Mouse (Mus musculus) intestine, postnatal 0 days (tissue): ENCODE results near the gene Ovol3. TPM values are rescaled to one million over a fixed set of nuclear protein-coding genes. Genes with fewer than 3 reads are reported as not detected.
A peak's percentile ranks its signal among the peaks of the same experiment; 100 is the strongest.

Experiments
- ATAC-seq: fragments of 200-750 bp; cut with Nextera tagmentation; 2 replicates; pipeline ENCODE4 v1.8.0; 2017; ENCODE audit warnings: mild to moderate bottlenecking, moderate TSS enrichment, moderate library complexity
- H3K27ac ChIP-seq: fragments of 300-500 bp; sonication (generic); 2 replicates; pipeline ENCODE4 v1.5.1; 2014; ENCODE audit warnings: mild to moderate bottlenecking, low read depth, low read length, moderate library complexity
- H3K27me3 ChIP-seq: fragments of 300-500 bp; sonication (generic); replicated peaks from 2 replicates; pipeline ENCODE4 v1.6.1; 2014; ENCODE audit warnings: low read length, mixed read lengths; ENCODE audit not compliant: control insufficient read depth, insufficient read depth
- H3K36me3 ChIP-seq: fragments of 300-500 bp; sonication (generic); 2 replicates; pipeline ENCODE4 v1.6.1; 2014; ENCODE audit warnings: mild to moderate bottlenecking, moderate library complexity; ENCODE audit not compliant: control insufficient read depth, insufficient read depth
- H3K4me1 ChIP-seq: fragments of 300-500 bp; sonication (generic); replicated peaks from 2 replicates; pipeline ENCODE4 v1.6.1; 2014; ENCODE audit warnings: antibody characterized with exemption, low read length, mixed read lengths; ENCODE audit not compliant: control insufficient read depth, insufficient read depth
- H3K4me2 ChIP-seq: fragments of 300-500 bp; sonication (generic); replicated peaks from 2 replicates; pipeline ENCODE4 v1.6.1; 2014; ENCODE audit warnings: low read depth, mild to moderate bottlenecking, moderate library complexity
- H3K4me3 ChIP-seq: fragments of 300-500 bp; sonication (generic); 2 replicates; pipeline ENCODE4 v1.5.1; 2014; ENCODE audit warnings: low read depth, low read length
- H3K9ac ChIP-seq: fragments of 300-500 bp; sonication (generic); 2 replicates; pipeline ENCODE4 v1.6.1; 2014; ENCODE audit warnings: mild to moderate bottlenecking, low read depth, low read length
- H3K9me3 ChIP-seq: fragments of 300-500 bp; sonication (generic); 2 replicates; pipeline ENCODE4 v1.6.1; 2016; ENCODE audit warnings: mixed run types; ENCODE audit not compliant: control insufficient read depth
- CTCF ChIP-seq: sonication (generic); IDR thresholded peaks from 2 replicates; pipeline ENCODE4 v1.5.1; 2016; ENCODE audit warnings: low read depth, mild to moderate bottlenecking, control low read depth, antibody characterized with exemption, moderate library complexity
- WGBS: fragments of 180-500 bp; shearing (Covaris S2); extraction: QIAGEN DNeasy Blood & Tissue Kit; methylation state at CpG from one replicate; pipeline ENCODE4 v1.1.7; 2014; 5-methylcytosine and 5-hydroxymethylcytosine counted together
- polyA plus RNA-seq: library from polyadenylated mRNA; unstranded; fragments of >200 nt; fragmentation: Nextera tagmentation; extraction: Ambion mirVana; gene quantifications from 2 replicates; pipeline ENCODE4 v1.2.1, GENCODE M21; 2015

Ovol3 gene
- polyA plus RNA-seq: not detected in 2 replicates

GRCm38 (mm10) chr7:30235625-30236024 is at the start of gene Ovol3:
TSS of gene Ovol3 (minus strand) at chr7:30235725.
- Histone ChIP-seq H3K4me1 (no peaks in the 10 kb centered on the region; the same call in 1 of the 2 replicates), H3K9me3 (no peaks in the 10 kb centered on the region), H3K36me3 (peaks cover 14% of the 10 kb centered on the region; the same call in 1 of the 2 replicates), H3K4me2 (no peak within 1 kb of the TSS), H3K4me3 (no peak within 1 kb of the TSS), H3K9ac (no peak within 1 kb of the TSS), H3K27ac (no peak within 1 kb of the TSS), H3K27me3 (no peaks in the 10 kb centered on the region)
- 81% methylated on average over 4 of the region's 4 CpGs for WGBS
- no peak for ATAC-seq
- TF ChIP-seq CTCF: no peak

GRCm38 (mm10) chr7:30282740-30283139 is 47.2 kb upstream of the Ovol3 start:
- Histone ChIP-seq H3K4me3 (no peak overlapping the region), H3K27me3 (no peaks in the 10 kb centered on the region), H3K9ac (no peak overlapping the region), H3K9me3 (no peaks in the 10 kb centered on the region), H3K4me1 (no peaks in the 10 kb centered on the region), H3K27ac (no peak overlapping the region), H3K36me3 (no peaks in the 10 kb centered on the region), H3K4me2 (no peak overlapping the region)
- TF ChIP-seq CTCF: no peak
- 70% methylated on average over 7 of the region's 7 CpGs for WGBS
- no peak for ATAC-seq

DNA sequence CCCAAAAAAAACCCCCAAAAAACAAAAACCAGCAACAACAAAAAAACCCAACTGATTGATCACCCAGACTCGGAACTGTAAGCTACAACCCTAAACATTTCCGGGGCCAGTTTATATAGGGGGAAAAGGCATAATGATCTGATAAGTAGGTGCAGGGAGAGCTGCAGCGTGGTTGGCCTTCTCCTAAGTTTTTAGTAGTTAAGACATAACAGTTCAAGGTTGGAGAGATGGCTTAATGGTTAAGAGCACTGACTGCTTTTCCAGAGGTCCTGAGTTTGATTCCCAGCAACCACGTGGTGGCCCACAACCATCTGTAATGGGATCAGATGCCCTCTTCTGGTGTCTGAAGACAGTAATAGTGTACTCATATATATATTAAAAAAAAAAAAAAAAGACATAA is 46.0 kb upstream of the Ovol3 start:
- H3K4me2 ChIP-seq: no peak overlapping the region; the same call in 1 of the 2 replicates
- no peak for TF ChIP-seq CTCF
- H3K27ac ChIP-seq: no peak overlapping the region; the same call in 1 of the 2 replicates
- H3K27me3 ChIP-seq: no peaks in the 10 kb centered on the region
- 76% methylated on average over 4 of the region's 4 CpGs for WGBS
- no peaks in the 10 kb centered on the region for H3K36me3 ChIP-seq
- no peak for ATAC-seq
- no peak overlapping the region for H3K4me3 ChIP-seq
- H3K4me1 ChIP-seq: no peaks in the 10 kb centered on the region
- H3K9ac ChIP-seq: no peak overlapping the region
- no peaks in the 10 kb centered on the region for H3K9me3 ChIP-seq

DNA sequence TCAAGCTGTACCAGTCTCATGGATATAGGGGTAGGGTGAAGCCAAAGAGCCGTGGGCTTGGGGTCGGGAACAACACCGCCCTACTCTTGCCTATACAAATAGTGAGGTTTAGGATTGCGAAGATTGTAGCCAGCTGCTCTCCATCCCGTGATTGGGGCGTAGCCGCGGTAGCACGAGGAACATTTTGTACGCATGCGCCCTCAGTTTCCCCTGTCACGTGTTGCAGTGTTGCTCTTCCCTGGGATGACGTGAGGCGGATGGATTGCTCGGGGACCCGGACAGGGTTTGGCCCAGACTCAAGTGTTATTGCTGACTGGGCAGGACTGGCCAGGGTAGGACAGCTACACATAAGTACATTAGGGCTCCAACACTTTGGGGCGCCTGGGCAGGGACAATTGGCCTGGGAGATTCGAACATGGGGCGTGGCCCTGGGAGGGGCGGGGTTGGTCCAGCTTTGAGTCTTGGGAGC is 45.2 kb upstream of the Ovol3 start:
- ATAC-seq: peak; percentile 89

DNA sequence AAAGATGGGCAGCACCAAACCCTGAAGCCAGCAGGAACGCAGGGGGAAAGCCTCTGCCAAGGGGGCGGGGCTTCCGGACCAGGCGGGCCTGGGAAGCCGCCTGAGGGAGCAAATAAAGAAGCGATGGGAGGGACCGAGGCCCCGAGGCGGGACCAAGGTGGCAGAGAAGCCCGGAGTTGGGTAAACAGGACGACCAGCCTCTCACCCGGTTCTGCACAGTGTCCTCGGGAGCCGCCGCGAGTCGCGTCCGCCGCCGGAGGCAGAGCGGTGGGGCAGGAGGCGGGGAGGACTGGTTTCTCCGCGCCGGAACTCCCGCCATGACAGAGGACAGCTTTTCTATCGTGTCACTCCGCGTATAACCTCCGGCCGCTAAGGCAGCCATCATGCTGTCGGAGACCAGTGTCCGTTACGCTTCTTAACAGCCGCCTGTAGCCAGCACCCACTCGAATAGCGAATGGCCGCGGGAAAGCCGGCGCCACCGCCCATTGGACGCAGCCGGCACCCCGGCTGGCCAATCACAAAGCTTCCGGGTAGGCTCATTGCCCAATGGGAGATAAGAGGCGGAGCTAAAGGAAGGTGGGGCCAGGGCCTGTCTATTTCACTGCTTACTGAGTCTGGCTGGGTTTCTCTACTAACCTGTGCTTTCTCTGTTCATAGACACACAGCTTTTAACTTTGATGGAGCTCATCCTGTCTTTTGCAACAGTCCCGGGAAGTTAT is 44.6 kb upstream of the Ovol3 start, which contains the start of the genes Thap8 and Wdr62:
Gene Thap8, plus strand, starts transcription at position 144 of the 719 bp plus-strand sequence.
Gene Wdr62, minus strand, starts transcription at position 469 of the 719 bp plus-strand sequence.
- H3K4me2 ChIP-seq: peak within 1 kb of the TSS; percentile 93
- no peaks in the 10 kb centered on the region for H3K4me1 ChIP-seq
- H3K36me3 ChIP-seq: no peaks in the 10 kb centered on the region
- no peaks in the 10 kb centered on the region for H3K27me3 ChIP-seq
- peak within 1 kb of the TSS; percentile 83 for H3K4me3 ChIP-seq
- under 1% methylated on average over 48 of the region's 49 CpGs for WGBS
- H3K9ac ChIP-seq: peak within 1 kb of the TSS; percentile 23
- TF ChIP-seq CTCF: 0 out of 2 replicates have a peak, but pooled peaks have one; percentile 2
- peak; percentile 96 for ATAC-seq
- H3K9me3 ChIP-seq: no peaks in the 10 kb centered on the region
- H3K27ac ChIP-seq: peak within 1 kb of the TSS; percentile 80

More for the DNA sequence above, 45.2 kb upstream of the Ovol3 start:
- no peaks in the 10 kb centered on the region for H3K36me3 ChIP-seq
- H3K4me1 ChIP-seq: no peaks in the 10 kb centered on the region
- H3K4me2 ChIP-seq: peak overlapping the region; percentile 93
- no peaks in the 10 kb centered on the region for H3K27me3 ChIP-seq
- peak overlapping the region; percentile 80 for H3K27ac ChIP-seq
- no peak for TF ChIP-seq CTCF
- peak overlapping the region; percentile 83 for H3K4me3 ChIP-seq
- under 1% methylated on average over 20 of the region's 20 CpGs for WGBS
- peak overlapping the region; percentile 23; the same call in 1 of the 2 replicates for H3K9ac ChIP-seq
- no peaks in the 10 kb centered on the region for H3K9me3 ChIP-seq

- 2% methylated on average over 6 of the region's 6 CpGs for WGBS
- Histone ChIP-seq H3K4me1 (no peaks in the 10 kb centered on the region), H3K4me2 (peak overlapping the region; percentile 93), H3K36me3 (no peaks in the 10 kb centered on the region), H3K9me3 (no peaks in the 10 kb centered on the region), H3K27ac (peak overlapping the region; percentile 80; the same call in 1 of the 2 replicates), H3K9ac (peak overlapping the region; percentile 23), H3K27me3 (no peaks in the 10 kb centered on the region), H3K4me3 (peak overlapping the region; percentile 83)
- TF ChIP-seq CTCF: no peak
- no peak for ATAC-seq
These were observed 44.0 kb upstream of the Ovol3 start for GRCm38 (mm10) chr7:30279536-30279935.
